Mouse (Mus musculus): ENCODE measurements around the gene Cdkn3. TPM values are rescaled to one million over a fixed set of nuclear protein-coding genes. Genes with fewer than 3 reads are reported as not detected.
"Not testable (repeated sequence)": the region's sequence is repeated elsewhere in the genome, so short reads cannot be mapped to it uniquely, and the experiment has no call there.

Cdkn3 gene
- polyA plus RNA-seq, 1 experiment from 2014 or later = 30.3 TPM

DNA sequence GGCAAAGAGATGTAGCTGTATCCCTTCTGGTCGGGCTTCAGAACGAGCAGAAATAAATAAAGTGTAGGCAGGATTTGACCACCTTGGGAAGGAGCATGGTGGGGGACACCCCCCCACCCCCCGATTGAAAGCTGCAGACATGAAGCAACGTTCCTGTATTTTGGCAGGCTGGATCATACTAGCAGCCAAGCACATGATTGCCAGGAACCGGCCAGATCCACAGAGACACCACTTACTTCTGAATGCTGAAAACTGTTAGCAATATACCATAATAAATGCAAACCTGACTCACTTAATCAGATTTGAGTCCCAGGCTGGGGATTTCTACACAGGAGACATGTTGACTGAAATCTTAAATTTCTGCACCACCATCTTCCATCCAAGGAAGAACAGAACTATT is 26.1 kb upstream of the Cdkn3 start:
- H3K9me3 ChIP-seq (ENCODE audit: control insufficient read depth, low read length) = no peaks in the 10 kb centered on the region
- WGBS = 53% methylated on average over 5 of the region's 5 CpGs
- H3K36me3 ChIP-seq (ENCODE audit: control insufficient read depth, insufficient read depth, low read length) = no peaks in the 10 kb centered on the region
- H3K4me1 ChIP-seq (replicated peaks; ENCODE audit: control insufficient read depth, insufficient read depth) = no peaks in the 10 kb centered on the region
- H3K9ac ChIP-seq (ENCODE audit: low read length) = no peak overlapping the region
- DNase-seq (ENCODE audit: low spot score) (no peak), ATAC-seq (ENCODE audit: low FRiP score, low TSS enrichment) (no peak)
- no peak overlapping the region for H3K27ac ChIP-seq (replicated peaks)
- no peaks in the 10 kb centered on the region for H3K27me3 ChIP-seq (ENCODE audit: control insufficient read depth, insufficient read depth, low read length)
- TF ChIP-seq EP300 (optimal IDR thresholded peaks at IDR 0.05) = no peak
- no peak for TF ChIP-seq CTCF (IDR thresholded peaks at IDR 0.05; ENCODE audit: low read depth)
- H3K4me3 ChIP-seq (ENCODE audit: low read depth, low read length) = no peak overlapping the region
- H3K4me2 ChIP-seq (replicated peaks; ENCODE audit: low read depth) = no peak overlapping the region

DNA sequence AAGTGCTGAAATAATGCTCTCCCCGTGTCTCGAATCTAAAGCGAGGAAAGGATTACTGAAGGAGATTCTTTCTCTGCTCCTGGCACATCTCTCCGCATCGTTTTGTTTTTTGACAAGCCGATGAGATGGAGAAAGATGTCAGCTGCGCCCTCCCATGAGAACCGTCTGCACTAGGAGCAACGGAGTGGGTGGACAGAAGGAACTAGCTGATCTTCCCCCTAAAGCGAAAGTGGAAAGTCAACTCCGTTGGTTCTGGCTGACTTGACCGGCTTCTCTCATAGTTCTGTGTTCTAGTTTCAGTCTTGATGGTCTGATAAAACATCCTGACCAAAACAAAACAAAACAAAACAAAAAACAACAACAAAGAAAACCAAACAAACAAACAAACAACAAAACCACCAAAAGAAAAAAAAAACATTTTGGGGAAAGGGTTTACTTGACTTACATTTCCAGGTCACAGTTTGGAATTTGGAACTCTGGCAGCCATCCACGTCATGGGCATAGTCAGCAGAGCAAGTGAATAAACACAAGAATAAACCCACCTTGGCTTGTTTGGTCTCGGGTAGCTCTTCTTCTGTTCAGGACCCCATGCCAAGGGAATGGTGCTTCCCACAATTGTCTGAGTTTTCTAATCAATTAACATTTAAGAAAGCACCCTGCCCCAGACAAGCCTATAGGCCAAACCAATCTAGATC is 25.4 kb upstream of the Cdkn3 start:
- WGBS = 75% methylated on average over 14 of the region's 14 CpGs
- DNase-seq (ENCODE audit: low spot score) (no peak), ATAC-seq (ENCODE audit: low FRiP score, low TSS enrichment) (no peak)
- Histone ChIP-seq H3K36me3 (ENCODE audit: control insufficient read depth, insufficient read depth, low read length) (no peaks in the 10 kb centered on the region), H3K4me1 (replicated peaks; ENCODE audit: control insufficient read depth, insufficient read depth) (no peaks in the 10 kb centered on the region), H3K27me3 (ENCODE audit: control insufficient read depth, insufficient read depth, low read length) (no peaks in the 10 kb centered on the region), H3K27ac (replicated peaks) (no peak overlapping the region), H3K4me2 (replicated peaks; ENCODE audit: low read depth) (no peak overlapping the region), H3K9me3 (ENCODE audit: control insufficient read depth, low read length) (no peaks in the 10 kb centered on the region), H3K4me3 (ENCODE audit: low read depth, low read length) (no peak overlapping the region), H3K9ac (ENCODE audit: low read length) (no peak overlapping the region)
- TF ChIP-seq EP300 (optimal IDR thresholded peaks at IDR 0.05) (no peak), CTCF (IDR thresholded peaks at IDR 0.05; ENCODE audit: low read depth) (no peak)

DNA sequence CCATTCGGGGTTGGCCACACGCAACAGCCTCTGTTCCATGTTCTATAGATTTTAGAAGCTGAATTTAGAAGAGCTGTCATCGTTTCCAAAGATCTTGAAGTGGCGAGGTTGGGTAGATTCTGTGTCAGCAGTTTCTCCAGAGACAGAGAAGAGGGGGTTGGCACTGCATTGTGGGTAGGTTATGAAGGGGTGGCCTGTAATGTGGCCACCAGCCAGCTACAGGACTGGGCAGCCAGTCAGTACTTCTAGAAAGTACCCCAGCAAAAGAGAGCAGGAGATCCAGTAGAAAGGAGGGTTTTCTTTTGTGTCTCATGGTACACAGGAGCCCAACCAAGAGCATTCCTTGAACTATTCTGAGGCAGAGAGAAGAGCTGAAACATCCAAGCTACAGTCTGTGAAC is 24.0 kb upstream of the Cdkn3 start:
- no peak for DNase-seq (ENCODE audit: low spot score)
- H3K27ac ChIP-seq (replicated peaks) = no peak overlapping the region
- no peak overlapping the region for H3K4me3 ChIP-seq (ENCODE audit: low read depth, low read length)
- no peaks in the 10 kb centered on the region for H3K4me1 ChIP-seq (replicated peaks; ENCODE audit: control insufficient read depth, insufficient read depth)
- H3K27me3 ChIP-seq (ENCODE audit: control insufficient read depth, insufficient read depth, low read length) = no peaks in the 10 kb centered on the region
- no peak overlapping the region for H3K9ac ChIP-seq (ENCODE audit: low read length)
- H3K36me3 ChIP-seq (ENCODE audit: control insufficient read depth, insufficient read depth, low read length) = no peaks in the 10 kb centered on the region
- no peak for ATAC-seq (ENCODE audit: low FRiP score, low TSS enrichment)
- no peak overlapping the region for H3K4me2 ChIP-seq (replicated peaks; ENCODE audit: low read depth)
- TF ChIP-seq EP300 (optimal IDR thresholded peaks at IDR 0.05) = no peak
- no peak for TF ChIP-seq CTCF (IDR thresholded peaks at IDR 0.05; ENCODE audit: low read depth)
- 85% methylated on average over 4 of the region's 4 CpGs for WGBS
- no peaks in the 10 kb centered on the region for H3K9me3 ChIP-seq (ENCODE audit: control insufficient read depth, low read length)

DNA sequence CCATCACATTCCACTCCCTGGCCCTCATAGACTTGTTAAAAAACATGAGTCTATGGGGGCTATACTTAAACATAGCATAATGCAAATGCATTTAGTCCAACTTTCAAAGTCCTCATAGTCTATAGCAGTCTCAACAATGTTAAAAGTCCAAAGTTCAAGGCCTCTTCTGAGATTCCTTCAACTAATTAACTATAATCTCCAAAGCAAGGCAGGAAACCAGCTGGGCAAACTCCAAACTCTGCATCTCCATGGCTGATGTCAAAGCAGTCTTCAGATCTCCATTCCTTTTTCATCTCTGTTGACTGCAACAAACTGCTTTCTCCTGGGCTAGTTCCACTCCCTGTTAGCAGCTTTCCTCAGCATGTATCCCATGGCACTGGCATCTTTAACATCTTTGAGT is 23.0 kb upstream of the Cdkn3 start:
- H3K27ac ChIP-seq (replicated peaks); H3K4me3 ChIP-seq (ENCODE audit: low read depth, low read length); ATAC-seq (ENCODE audit: low FRiP score, low TSS enrichment); H3K4me1 ChIP-seq (replicated peaks; ENCODE audit: control insufficient read depth, insufficient read depth); H3K27me3 ChIP-seq (ENCODE audit: control insufficient read depth, insufficient read depth, low read length); DNase-seq (ENCODE audit: low spot score); H3K9me3 ChIP-seq (ENCODE audit: control insufficient read depth, low read length); H3K9ac ChIP-seq (ENCODE audit: low read length); H3K36me3 ChIP-seq (ENCODE audit: control insufficient read depth, insufficient read depth, low read length); H3K4me2 ChIP-seq (replicated peaks; ENCODE audit: low read depth): not testable (repeated sequence)

DNA sequence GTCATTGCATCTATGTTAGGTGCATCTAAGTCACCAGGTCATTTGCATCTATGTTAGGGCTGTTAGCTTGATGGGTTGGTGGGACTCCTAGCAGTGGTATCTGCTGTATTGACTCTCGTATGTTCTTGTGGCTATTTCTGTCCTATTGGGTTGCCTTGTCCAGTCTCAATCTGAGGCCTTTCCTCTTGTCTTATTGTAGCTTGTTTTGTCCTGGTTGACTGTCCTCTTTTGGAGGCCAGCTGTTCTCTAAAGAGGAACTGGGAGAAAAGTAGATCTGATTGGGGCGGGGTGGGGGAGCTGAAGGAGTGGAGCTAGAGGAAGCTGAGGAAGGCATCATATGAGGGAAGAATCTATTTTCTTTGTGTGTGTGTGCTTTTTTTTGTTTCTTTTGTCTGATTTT is 17.7 kb upstream of the Cdkn3 start:
- Histone ChIP-seq H3K4me2 (replicated peaks; ENCODE audit: low read depth) (no peak overlapping the region), H3K9me3 (ENCODE audit: control insufficient read depth, low read length) (no peaks in the 10 kb centered on the region), H3K4me1 (replicated peaks; ENCODE audit: control insufficient read depth, insufficient read depth) (no peaks in the 10 kb centered on the region), H3K27ac (replicated peaks) (no peak overlapping the region), H3K36me3 (ENCODE audit: control insufficient read depth, insufficient read depth, low read length) (no peaks in the 10 kb centered on the region), H3K4me3 (ENCODE audit: low read depth, low read length) (no peak overlapping the region), H3K27me3 (ENCODE audit: control insufficient read depth, insufficient read depth, low read length) (no peaks in the 10 kb centered on the region), H3K9ac (ENCODE audit: low read length) (no peak overlapping the region)
- no peak for DNase-seq (ENCODE audit: low spot score)
- no peak for ATAC-seq (ENCODE audit: low FRiP score, low TSS enrichment)
- TF ChIP-seq EP300 (optimal IDR thresholded peaks at IDR 0.05) (no peak), CTCF (IDR thresholded peaks at IDR 0.05; ENCODE audit: low read depth) (no peak)
- WGBS = 93% methylated on average over 2 of the region's 2 CpGs

DNA sequence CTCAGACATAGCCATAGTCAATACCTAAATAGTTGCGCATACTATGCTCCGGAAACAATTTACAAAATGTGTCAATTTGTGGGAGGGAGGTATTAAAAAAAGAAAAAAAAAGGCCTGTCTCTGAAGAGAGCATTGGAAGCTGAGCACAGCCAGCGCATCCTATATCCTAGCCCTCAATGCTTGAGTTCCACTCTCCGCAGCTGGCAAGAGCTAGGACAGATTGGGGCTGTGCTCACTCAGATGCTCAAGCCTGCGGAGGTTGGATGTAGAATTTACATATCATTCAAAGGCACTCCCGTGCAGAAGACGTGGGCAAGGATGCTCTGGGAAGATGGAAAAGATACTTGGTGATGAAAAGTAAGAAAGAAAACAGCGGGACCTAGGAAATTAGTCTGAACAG is 14.9 kb upstream of the Cdkn3 start:
- WGBS = 89% methylated on average over 8 of the region's 8 CpGs
- TF ChIP-seq CTCF (IDR thresholded peaks at IDR 0.05; ENCODE audit: low read depth) = no peak
- no peak for TF ChIP-seq EP300 (optimal IDR thresholded peaks at IDR 0.05)
- no peak for ATAC-seq (ENCODE audit: low FRiP score, low TSS enrichment)

DNA sequence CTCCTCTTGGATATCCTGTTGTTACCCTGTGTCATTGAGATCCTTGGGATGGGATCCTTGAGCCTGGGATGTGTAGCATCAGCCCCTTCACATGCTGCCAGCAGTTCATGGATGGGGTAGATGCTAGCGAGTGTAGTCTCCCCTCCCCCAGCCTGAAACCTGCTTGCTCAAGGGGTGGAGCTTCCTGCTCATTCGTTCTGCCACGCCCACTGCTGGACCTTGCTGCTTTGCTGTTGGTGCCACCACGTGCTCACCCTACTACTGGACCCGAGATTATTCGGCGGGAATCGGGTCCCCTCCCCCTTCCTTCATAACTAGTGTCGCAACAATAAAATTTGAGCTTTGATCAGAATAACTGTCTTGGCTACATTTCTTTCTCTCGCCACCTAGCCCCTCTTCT is 6.0 kb upstream of the Cdkn3 start:
- DNase-seq (ENCODE audit: low spot score); H3K4me2 ChIP-seq (replicated peaks; ENCODE audit: low read depth); H3K4me3 ChIP-seq (ENCODE audit: low read depth, low read length); H3K36me3 ChIP-seq (ENCODE audit: control insufficient read depth, insufficient read depth, low read length); ATAC-seq (ENCODE audit: low FRiP score, low TSS enrichment); H3K27ac ChIP-seq (replicated peaks); H3K4me1 ChIP-seq (replicated peaks; ENCODE audit: control insufficient read depth, insufficient read depth); H3K9me3 ChIP-seq (ENCODE audit: control insufficient read depth, low read length); H3K27me3 ChIP-seq (ENCODE audit: control insufficient read depth, insufficient read depth, low read length); H3K9ac ChIP-seq (ENCODE audit: low read length): not testable (repeated sequence)
- 63% methylated on average over 8 of the region's 10 CpGs for WGBS

More for the DNA sequence above, 14.9 kb upstream of the Cdkn3 start:
- no peaks in the 10 kb centered on the region for H3K36me3 ChIP-seq (ENCODE audit: control insufficient read depth, insufficient read depth, low read length)
- no peak overlapping the region for H3K4me2 ChIP-seq (replicated peaks; ENCODE audit: low read depth)
- H3K4me1 ChIP-seq (replicated peaks; ENCODE audit: control insufficient read depth, insufficient read depth) = no peaks in the 10 kb centered on the region
- H3K9ac ChIP-seq (ENCODE audit: low read length) = no peak overlapping the region
- no peak overlapping the region for H3K4me3 ChIP-seq (ENCODE audit: low read depth, low read length)
- no peaks in the 10 kb centered on the region for H3K27me3 ChIP-seq (ENCODE audit: control insufficient read depth, insufficient read depth, low read length)
- no peaks in the 10 kb centered on the region for H3K9me3 ChIP-seq (ENCODE audit: control insufficient read depth, low read length)
- no peak for DNase-seq (ENCODE audit: low spot score)
- no peak overlapping the region for H3K27ac ChIP-seq (replicated peaks)
